Comparison of ENCODE assay signal across 11 mouse cellular contexts in the genomic region with DNA sequence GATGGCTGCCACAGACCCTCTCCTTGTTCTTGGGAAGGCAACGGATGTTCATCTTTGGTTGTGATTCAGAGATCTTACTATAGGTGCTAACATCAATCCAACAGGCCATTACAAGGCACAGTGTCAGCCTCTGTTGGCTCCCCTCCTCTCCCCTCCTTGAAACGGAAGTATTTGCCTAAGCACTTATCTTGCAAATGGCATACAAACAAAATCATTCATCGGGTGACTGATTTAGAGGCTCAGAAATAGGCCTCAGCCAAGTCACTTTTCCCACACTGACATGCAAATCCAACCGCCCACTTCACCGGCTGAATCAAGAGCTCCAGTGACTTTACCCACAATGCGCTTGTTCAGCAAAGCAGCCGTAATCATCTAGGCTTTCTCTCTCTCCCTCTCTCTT. TPM values are rescaled to one million over a fixed set of nuclear protein-coding genes. Genes with fewer than 3 reads are reported as not detected.
DNase-seq lines count a peak whose midpoint lies in the region; ATAC-seq and TF ChIP-seq lines count a peak whose summit lies in the region.
"Had no signal": no experiment of that assay in that cellular context is flagged by ENCODE, and none has a peak within 500 bp of the region (broad histone marks: within the 10 kb centered on the region; RNA-seq: fewer than 3 reads in every experiment).

No protein-coding gene starts in this region.

- TF ChIP-seq POLR2A in spleen, adult 2 months (IDR thresholded peaks at IDR 0.05; ENCODE audit: low read depth, low read length) = no peak
- no peak for TF ChIP-seq POLR2A in lung, adult 2 months (IDR thresholded peaks at IDR 0.05; ENCODE audit: borderline replicate concordance, extremely low read depth, low read depth, low read length)

- ATAC-seq in forebrain, embryonic 14.5 days = no peak
- ATAC-seq in granulocyte monocyte progenitor cell, adult 5-6 weeks (replicated peaks; ENCODE audit: poor library complexity, severe bottlenecking) = no peak
- ATAC-seq in intestine, postnatal 0 days = no peak

- H3K9me3 ChIP-seq in forebrain, embryonic 14.5 days (replicated peaks; ENCODE audit: control insufficient read depth, low read length) = no peaks in the 10 kb centered on the region
- no peaks in the 10 kb centered on the region for H3K9me3 ChIP-seq in forebrain, embryonic 10.5 days
- no peaks in the 10 kb centered on the region for H3K9me3 ChIP-seq in intestine, postnatal 0 days (ENCODE audit: control insufficient read depth)
- H3K9me3 ChIP-seq: midbrain, embryonic 12.5 days had no signal

- no peak overlapping the region for H3K9ac ChIP-seq in forebrain, embryonic 14.5 days (ENCODE audit: low read length)
- no peak overlapping the region for H3K9ac ChIP-seq in intestine, postnatal 0 days (ENCODE audit: low read depth, low read length)
- H3K9ac ChIP-seq: midbrain, embryonic 12.5 days had no signal

- no peaks in the 10 kb centered on the region for H3K4me1 ChIP-seq in forebrain, embryonic 14.5 days (ENCODE audit: control insufficient read depth, insufficient read depth, low read length)
- no peaks in the 10 kb centered on the region; the same call in 1 of the 2 replicates for H3K4me1 ChIP-seq in forebrain, embryonic 10.5 days
- H3K4me1 ChIP-seq in spleen, adult 2 months (ENCODE audit: control insufficient read depth, insufficient read depth, insufficient read length) = peaks cover 3% of the 10 kb centered on the region; the same call in 1 of the 2 replicates
- peaks cover 5% of the 10 kb centered on the region; the same call in 1 of the 2 replicates for H3K4me1 ChIP-seq in lung, adult 2 months (ENCODE audit: control insufficient read depth, insufficient read depth, low read length)
- H3K4me1 ChIP-seq in intestine, postnatal 0 days (replicated peaks; ENCODE audit: control insufficient read depth, insufficient read depth, low read length) = no peaks in the 10 kb centered on the region

- no peaks in the 10 kb centered on the region for H3K27me3 ChIP-seq in forebrain, embryonic 14.5 days (replicated peaks; ENCODE audit: control insufficient read depth, insufficient read depth, low read length)
- H3K27me3 ChIP-seq in forebrain, embryonic 10.5 days (ENCODE audit: poor library complexity, severe bottlenecking) = no peaks in the 10 kb centered on the region
- no peaks in the 10 kb centered on the region for H3K27me3 ChIP-seq in spleen, adult 2 months (ENCODE audit: control insufficient read depth, insufficient read depth, low read length)
- no peaks in the 10 kb centered on the region for H3K27me3 ChIP-seq in intestine, postnatal 0 days (replicated peaks; ENCODE audit: control insufficient read depth, insufficient read depth, low read length)
- H3K27me3 ChIP-seq: midbrain, embryonic 12.5 days had no signal

- H3K4me2 ChIP-seq in forebrain, embryonic 14.5 days (ENCODE audit: low read length) = no peak overlapping the region
- H3K4me2 ChIP-seq in intestine, postnatal 0 days (replicated peaks; ENCODE audit: low read depth) = no peak overlapping the region
- H3K4me2 ChIP-seq: liver, embryonic 11.5 days; midbrain, embryonic 12.5 days had no signal

- no peaks in the 10 kb centered on the region for H3K36me3 ChIP-seq in forebrain, embryonic 14.5 days (ENCODE audit: control insufficient read depth, insufficient read depth, low read length)
- H3K36me3 ChIP-seq in forebrain, embryonic 10.5 days (replicated peaks) = no peaks in the 10 kb centered on the region
- H3K36me3 ChIP-seq in spleen, adult 2 months (ENCODE audit: control insufficient read depth, insufficient read depth, low read length) = no peaks in the 10 kb centered on the region
- H3K36me3 ChIP-seq in intestine, postnatal 0 days (ENCODE audit: control insufficient read depth, insufficient read depth) = no peaks in the 10 kb centered on the region
- H3K36me3 ChIP-seq: midbrain, embryonic 12.5 days had no signal

- TF ChIP-seq CTCF in spleen, adult 2 months (IDR thresholded peaks at IDR 0.05; ENCODE audit: extremely low read depth, insufficient read depth, insufficient read length, insufficient replicate concordance) = no peak
- no peak for TF ChIP-seq CTCF in lung, adult 2 months (IDR thresholded peaks at IDR 0.05; ENCODE audit: insufficient read depth, low read length)
- TF ChIP-seq CTCF in intestine, postnatal 0 days (IDR thresholded peaks at IDR 0.05; ENCODE audit: low read depth) = no peak

- H3K4me3 ChIP-seq in forebrain, embryonic 14.5 days (ENCODE audit: low read depth, low read length) = no peak overlapping the region
- no peak overlapping the region for H3K4me3 ChIP-seq in forebrain, embryonic 10.5 days
- no peak overlapping the region for H3K4me3 ChIP-seq in spleen, adult 2 months (ENCODE audit: extremely low read depth, insufficient read depth, insufficient read length)
- H3K4me3 ChIP-seq in lung, adult 2 months (replicated peaks; ENCODE audit: extremely low read depth, low read depth, low read length) = no peak overlapping the region
- H3K4me3 ChIP-seq in intestine, postnatal 0 days (ENCODE audit: low read depth, low read length) = no peak overlapping the region
- H3K4me3 ChIP-seq: midbrain, embryonic 12.5 days had no signal

- peak; percentile 24 for DNase-seq in forebrain, embryonic 14.5 days (ENCODE audit: low spot score)
- no peak for DNase-seq in forebrain, embryonic 10.5 days (ENCODE audit: extremely low spot score, low spot score)
- DNase-seq in spleen, adult 2 months (ENCODE audit: low read depth in 1 of 2, low spot score in 2 of 2) = peak; percentile 7 to 26
- no peak for DNase-seq in spleen, postnatal 10 days (ENCODE audit: low spot score in 2 of 2)
- DNase-seq in lung, adult 2 months = peak; percentile 33
- DNase-seq in c-Kit-positive CD71-positive TER-119-positive erythroid progenitor cells, embryonic 14.5 days (ENCODE audit: low spot score) = no peak
- DNase-seq: gastrocnemius, postnatal 36 days had no signal

- 56% methylated on average over 7 of the region's 7 CpGs for WGBS in forebrain, embryonic 14.5 days
- WGBS in forebrain, embryonic 10.5 days = 68% methylated on average over 7 of the region's 7 CpGs
- 65% methylated on average over 7 of the region's 7 CpGs for WGBS in spleen, adult 2 months
- WGBS in lung, adult 2 months = 44% methylated on average over 7 of the region's 7 CpGs
- WGBS in intestine, postnatal 0 days = 36% methylated on average over 7 of the region's 7 CpGs

- H3K27ac ChIP-seq in forebrain, embryonic 14.5 days (ENCODE audit: low read depth, low read length) = no peak overlapping the region
- no peak overlapping the region for H3K27ac ChIP-seq in forebrain, embryonic 10.5 days
- no peak overlapping the region for H3K27ac ChIP-seq in spleen, adult 2 months (ENCODE audit: insufficient read depth, low read length)
- no peak overlapping the region for H3K27ac ChIP-seq in intestine, postnatal 0 days (ENCODE audit: low read depth, low read length)
- H3K27ac ChIP-seq: midbrain, embryonic 12.5 days had no signal

RNA-seq across cellular contexts. Expression of gene Rasl11a, which starts 16.7 kb away (rescaled TPM):
- polyA plus RNA-seq in forebrain, embryonic 14.5 days (2014; fragmentation: Nextera tagmentation; extraction: Ambion mirVana) = 6.4 and 8.6 TPM in 2 replicates
- 37.4 and 39.5 TPM in 2 replicates for polyA plus RNA-seq in forebrain, embryonic 10.5 days (2016; fragmentation: Nextera tagmentation; extraction: Ambion mirVana)
- 8.2 and 9.1 TPM in 2 replicates for polyA plus RNA-seq in spleen, adult 2 months (2012; rRNA removed)
- polyA plus RNA-seq in lung, adult 2 months (2012; rRNA removed) = 20.5 and 26.7 TPM in 2 replicates
- not detected in 2 replicates for total RNA-seq in granulocyte monocyte progenitor cell, adult 5-6 weeks (2014; fragmentation: Nextera tagmentation)
- not detected in 2 replicates for total RNA-seq in granulocyte monocyte progenitor cell, adult 5-6 weeks (2017)
- 17.6 TPM in 2 replicates for polyA plus RNA-seq in intestine, postnatal 0 days (2015; fragmentation: Nextera tagmentation; extraction: Ambion mirVana)

RNA-seq across cellular contexts. Expression of gene Rpl21, which starts 28.9 kb away (rescaled TPM):
- 391 and 517 TPM in 2 replicates for polyA plus RNA-seq in forebrain, embryonic 14.5 days (2014; fragmentation: Nextera tagmentation; extraction: Ambion mirVana)
- 529 and 540 TPM in 2 replicates for polyA plus RNA-seq in forebrain, embryonic 10.5 days (2016; fragmentation: Nextera tagmentation; extraction: Ambion mirVana)
- 54.0 and 59.1 TPM in 2 replicates for polyA plus RNA-seq in spleen, adult 2 months (2012; rRNA removed)
- polyA plus RNA-seq in lung, adult 2 months (2012; rRNA removed) = 43.4 and 72.0 TPM in 2 replicates
- 2,458 and 2,594 TPM in 2 replicates for total RNA-seq in granulocyte monocyte progenitor cell, adult 5-6 weeks (2014; fragmentation: Nextera tagmentation)
- 1,991 and 2,116 TPM in 2 replicates for total RNA-seq in granulocyte monocyte progenitor cell, adult 5-6 weeks (2017)
- 426 and 430 TPM in 2 replicates for polyA plus RNA-seq in intestine, postnatal 0 days (2015; fragmentation: Nextera tagmentation; extraction: Ambion mirVana)

Comparison
In these comparisons a context has a peak if more than half of its experiments do, and no peak if none do; other contexts are left out.
1. DNase-seq: peak in forebrain, embryonic 14.5 days (single experiment), spleen, adult 2 months (2 of 2) and lung, adult 2 months (single experiment); none in forebrain, embryonic 10.5 days (single experiment), spleen, postnatal 10 days (0 of 2) and c-Kit-positive CD71-positive TER-119-positive erythroid progenitor cells, embryonic 14.5 days (single experiment).